ENCODE assay signal across 23 mouse cellular contexts in genomic region chr2:140853538-140853937, GRCm38 (mm10).
A peak's percentile ranks its signal among the peaks of the same experiment; 100 is the strongest.
DNase-seq lines count a peak whose midpoint lies in the region; ATAC-seq lines count a peak whose summit lies in the region.
"Had no signal": no experiment of that assay in that cellular context is flagged by ENCODE, and none has a peak within 500 bp of the region (broad histone marks: within the 10 kb centered on the region; RNA-seq: fewer than 3 reads in every experiment).

No protein-coding gene starts in this region.

- H3K9me3 ChIP-seq in heart, embryonic 12.5 days (replicated peaks): no peaks in the 10 kb centered on the region
- no peaks in the 10 kb centered on the region for H3K9me3 ChIP-seq in neural tube, embryonic 13.5 days
- H3K9me3 ChIP-seq in kidney, embryonic 14.5 days (ENCODE audit: control insufficient read depth, low read length): no peaks in the 10 kb centered on the region
- H3K9me3 ChIP-seq: embryonic facial prominence, embryonic 15.5 days; forebrain, embryonic 10.5 days; hindbrain, embryonic 13.5 days had no signal

- H3K9ac ChIP-seq in heart, embryonic 12.5 days: no peak overlapping the region
- no peak overlapping the region for H3K9ac ChIP-seq in neural tube, embryonic 13.5 days
- no peak overlapping the region for H3K9ac ChIP-seq in kidney, embryonic 14.5 days (ENCODE audit: low read depth, low read length)
- H3K9ac ChIP-seq: embryonic facial prominence, embryonic 15.5 days; hindbrain, embryonic 13.5 days had no signal

- peaks cover 14% of the 10 kb centered on the region for H3K4me1 ChIP-seq in heart, embryonic 12.5 days (replicated peaks)
- no peaks in the 10 kb centered on the region for H3K4me1 ChIP-seq in neural tube, embryonic 13.5 days (replicated peaks)
- H3K4me1 ChIP-seq in kidney, embryonic 14.5 days (ENCODE audit: control insufficient read depth, insufficient read depth, low read length): no peaks in the 10 kb centered on the region
- H3K4me1 ChIP-seq: embryonic facial prominence, embryonic 15.5 days; hindbrain, embryonic 13.5 days had no signal

- H3K4me2 ChIP-seq in heart, embryonic 12.5 days: peak overlapping the region; percentile 45
- no peak overlapping the region for H3K4me2 ChIP-seq in neural tube, embryonic 13.5 days
- H3K4me2 ChIP-seq in kidney, embryonic 14.5 days (replicated peaks; ENCODE audit: low read depth, low read length): no peak overlapping the region
- H3K4me2 ChIP-seq: embryonic facial prominence, embryonic 15.5 days; hindbrain, embryonic 13.5 days had no signal

- ATAC-seq in heart, embryonic 12.5 days (ENCODE audit: insufficient number of reproducible peaks, low FRiP score): no peak
- ATAC-seq in neural tube, embryonic 13.5 days (ENCODE audit: low read depth): peak; percentile 8; the same call in 1 of the 2 replicates
- peak; percentile 30 for ATAC-seq in granulocyte monocyte progenitor cell, adult 5-6 weeks (replicated peaks; ENCODE audit: poor library complexity, severe bottlenecking)
- ATAC-seq in kidney, embryonic 14.5 days (ENCODE audit: low FRiP score, low TSS enrichment): no peak
- ATAC-seq: activated CD4-positive, CD25-positive, alpha-beta regulatory T cell, adult 4 months; forebrain, embryonic 14.5 days; hindbrain, postnatal 0 days; Patski had no signal

- 53% methylated on average over 9 of the region's 9 CpGs for WGBS in heart, embryonic 12.5 days
- WGBS in neural tube, embryonic 13.5 days: 64% methylated on average over 9 of the region's 9 CpGs
- WGBS in kidney, embryonic 14.5 days: 70% methylated on average over 9 of the region's 9 CpGs

- H3K27me3 ChIP-seq in heart, embryonic 12.5 days (replicated peaks): no peaks in the 10 kb centered on the region
- H3K27me3 ChIP-seq in neural tube, embryonic 13.5 days: no peaks in the 10 kb centered on the region
- H3K27me3 ChIP-seq in kidney, embryonic 14.5 days (ENCODE audit: control insufficient read depth, insufficient read depth, low read length): no peaks in the 10 kb centered on the region
- H3K27me3 ChIP-seq: CH12.LX; embryonic facial prominence, embryonic 15.5 days; hindbrain, embryonic 13.5 days; Patski had no signal

- DNase-seq in heart, adult 18-20 months: no peak
- DNase-seq in neural tube, embryonic 10.5 days (ENCODE audit: extremely low spot score, low spot score): no peak
- no peak for DNase-seq in cerebellum, postnatal 10 days
- DNase-seq: adrenal gland, postnatal 14 days; cerebellum, adult 18-20 months; cerebellum, adult 9-11 months; embryo, embryonic 11 days; gastrocnemius, postnatal 36 days; heart, postnatal 4 days; kidney, adult 11 months had no signal

- no peaks in the 10 kb centered on the region for H3K36me3 ChIP-seq in heart, embryonic 12.5 days
- H3K36me3 ChIP-seq in neural tube, embryonic 13.5 days: no peaks in the 10 kb centered on the region
- no peaks in the 10 kb centered on the region for H3K36me3 ChIP-seq in kidney, embryonic 14.5 days (ENCODE audit: control insufficient read depth, insufficient read depth, low read length)
- H3K36me3 ChIP-seq: embryonic facial prominence, embryonic 15.5 days; forebrain, embryonic 10.5 days; hindbrain, embryonic 13.5 days had no signal

- H3K4me3 ChIP-seq in heart, embryonic 12.5 days: no peak overlapping the region
- no peak overlapping the region for H3K4me3 ChIP-seq in neural tube, embryonic 13.5 days
- no peak overlapping the region for H3K4me3 ChIP-seq in kidney, embryonic 14.5 days (ENCODE audit: low read length)
- H3K4me3 ChIP-seq: embryonic facial prominence, embryonic 15.5 days; erythroblast, embryonic 14.5 days; forebrain, embryonic 10.5 days; hindbrain, embryonic 13.5 days had no signal

- H3K27ac ChIP-seq in heart, embryonic 12.5 days (ENCODE audit: poor library complexity, severe bottlenecking): no peak overlapping the region
- H3K27ac ChIP-seq in neural tube, embryonic 13.5 days (replicated peaks): no peak overlapping the region
- no peak overlapping the region for H3K27ac ChIP-seq in kidney, embryonic 14.5 days (ENCODE audit: low read depth, low read length)
- H3K27ac ChIP-seq: embryonic facial prominence, embryonic 15.5 days; forebrain, embryonic 10.5 days; hindbrain, embryonic 13.5 days; hindbrain, postnatal 0 days had no signal

Comparison
In these comparisons a context has a peak if more than half of its experiments do, and no peak if none do; other contexts are left out.
1. ATAC-seq: peak in neural tube, embryonic 13.5 days (single experiment) and granulocyte monocyte progenitor cell, adult 5-6 weeks (single experiment); none in heart, embryonic 12.5 days (single experiment) and kidney, embryonic 14.5 days (single experiment).